Mouse (Mus musculus) midbrain, embryonic 14.5 days (tissue): ENCODE data around the gene B230307C23Rik. TPM values are rescaled to one million over a fixed set of nuclear protein-coding genes. Genes with fewer than 3 reads are reported as not detected.
A peak's percentile ranks its signal among the peaks of the same experiment; 100 is the strongest.

ENCODE experiments used
- ATAC-seq: fragments of 200-750 bp; cut with Nextera tagmentation; 2 replicates; pipeline ENCODE4 v1.8.0; 2017; ENCODE audit warnings: moderate number of reproducible peaks, moderate library complexity; ENCODE audit not compliant: low FRiP score, low TSS enrichment
- DNase-seq: peaks from one replicate; pipeline ENCODE4 v3.0.0-alpha.2; 2015
- H3K27ac ChIP-seq: fragments of 300-500 bp; sonication (generic); replicated peaks from 2 replicates; pipeline ENCODE4 v1.5.1; 2014; ENCODE audit warnings: mild to moderate bottlenecking, low read depth, low read length, moderate library complexity
- H3K27me3 ChIP-seq: fragments of 300-500 bp; sonication (generic); 2 replicates; pipeline ENCODE4 v1.6.1; 2014; ENCODE audit warnings: low read length, control low read depth, mixed read lengths; ENCODE audit not compliant: control insufficient read depth, insufficient read depth
- H3K36me3 ChIP-seq: fragments of 300-500 bp; sonication (generic); 2 replicates; pipeline ENCODE4 v1.6.1; 2014; ENCODE audit warnings: low read length, control low read depth; ENCODE audit not compliant: control insufficient read depth, insufficient read depth
- H3K4me1 ChIP-seq: fragments of 300-500 bp; sonication (generic); 2 replicates; pipeline ENCODE4 v1.6.1; 2014; ENCODE audit warnings: mild to moderate bottlenecking, antibody characterized with exemption, low read length, control low read depth; ENCODE audit not compliant: control insufficient read depth, insufficient read depth
- H3K4me2 ChIP-seq: fragments of 300-500 bp; sonication (generic); 2 replicates; pipeline ENCODE4 v1.6.1; 2014; ENCODE audit warnings: mild to moderate bottlenecking, low read length, moderate library complexity
- H3K4me3 ChIP-seq: fragments of 300-500 bp; sonication (generic); replicated peaks from 2 replicates; pipeline ENCODE4 v1.5.1; 2014; ENCODE audit warnings: low read depth, low read length
- H3K9ac ChIP-seq: fragments of 300-500 bp; sonication (generic); replicated peaks from 2 replicates; pipeline ENCODE4 v1.6.1; 2014; ENCODE audit warnings: mild to moderate bottlenecking, low read length, moderate library complexity
- H3K9me3 ChIP-seq: fragments of 300-500 bp; sonication (generic); 2 replicates; pipeline ENCODE4 v1.6.1; 2016; ENCODE audit warnings: low read length, control low read depth, mixed read lengths; ENCODE audit not compliant: control insufficient read depth
- WGBS: fragments of 180-500 bp; shearing (Covaris S2); extraction: QIAGEN DNeasy Blood & Tissue Kit; methylation state at CpG from one replicate; pipeline ENCODE4 v1.1.7; 2014; 5-methylcytosine and 5-hydroxymethylcytosine counted together
- polyA plus RNA-seq: library from polyadenylated mRNA; unstranded; fragments of >200 nt; fragmentation: Nextera tagmentation; extraction: Ambion mirVana; gene quantifications from 2 replicates; pipeline ENCODE4 v1.2.1, GENCODE M21; 2014

B230307C23Rik gene
- 19.8 and 27.3 TPM in 2 replicates for polyA plus RNA-seq

DNA sequence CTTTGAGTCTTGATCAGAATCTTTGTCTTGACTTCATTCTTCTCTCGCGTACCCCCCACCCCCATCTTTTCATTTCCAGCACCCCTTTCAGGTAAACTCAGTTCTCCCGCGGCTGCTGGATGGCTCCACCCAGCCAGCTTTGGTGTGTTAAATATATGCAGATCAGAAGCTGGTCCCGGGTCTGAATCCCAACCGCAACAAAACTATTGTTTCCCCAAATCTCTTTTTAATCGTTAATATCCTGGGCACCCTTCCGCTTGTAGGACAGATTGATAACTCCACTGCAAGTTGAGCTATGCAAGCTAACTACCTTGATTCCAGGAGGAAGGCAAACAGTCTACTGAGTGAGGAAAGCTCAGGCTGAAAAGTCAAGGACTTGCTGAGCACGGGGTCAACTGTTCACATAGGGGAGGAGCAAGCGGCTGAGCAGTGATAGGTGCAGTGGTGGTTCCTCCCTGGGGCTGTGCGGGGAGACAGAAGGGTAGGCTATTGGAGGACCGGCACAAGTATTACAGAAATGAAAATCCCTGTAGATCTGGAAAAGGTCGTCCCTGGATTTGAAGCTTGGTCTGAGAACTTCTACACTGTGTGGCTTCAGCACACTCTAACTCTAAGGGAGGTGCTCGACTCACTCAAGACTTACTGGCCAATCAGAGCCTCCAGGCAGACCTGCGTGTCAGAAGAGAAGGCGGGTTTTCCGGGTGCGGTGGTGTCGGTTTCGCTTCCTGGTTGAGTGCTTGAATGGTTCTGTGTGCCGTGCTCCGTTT is at the start of gene B230307C23Rik:
TSS of gene B230307C23Rik (plus strand) at position 700 of the 767 bp plus-strand sequence.
- Histone ChIP-seq H3K4me1 (0 out of 2 replicates have a peak, but pooled peaks cover 12% of the 10 kb centered on the region), H3K36me3 (no peaks in the 10 kb centered on the region), H3K27ac (no peak within 1 kb of the TSS), H3K9ac (peak within 1 kb of the TSS; percentile 51; the same call in 1 of the 2 replicates), H3K4me2 (peak within 1 kb of the TSS; percentile 70), H3K4me3 (peak within 1 kb of the TSS; percentile 55), H3K9me3 (no peaks in the 10 kb centered on the region), H3K27me3 (no peaks in the 10 kb centered on the region)
- WGBS, result 2% methylated on average over 22 of the region's 22 CpGs
- DNase-seq, result peak; percentile 90
- peak; percentile 97 for ATAC-seq

DNA sequence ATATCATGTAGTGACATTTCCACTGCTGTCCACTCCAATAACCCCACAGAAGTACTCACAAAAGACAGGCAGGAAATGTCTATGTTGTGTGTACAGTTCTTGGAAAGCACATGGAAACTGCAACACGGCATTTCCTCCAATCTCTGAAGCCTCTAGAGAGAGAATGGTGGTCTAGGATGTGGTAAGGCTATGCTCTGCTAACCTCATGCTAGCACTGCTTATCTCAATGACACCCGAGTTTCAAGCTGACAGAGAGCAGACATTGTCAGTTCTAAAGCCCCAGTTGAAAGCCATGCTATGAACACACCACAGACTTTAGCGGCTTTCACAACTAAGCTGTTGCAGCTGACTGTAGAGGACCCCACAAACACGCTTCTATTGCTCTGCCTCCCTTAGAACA is 48.3 kb upstream of the B230307C23Rik start:
- H3K9ac ChIP-seq, result no peak overlapping the region
- H3K4me3 ChIP-seq, result no peak overlapping the region
- peaks cover 50% of the 10 kb centered on the region for H3K36me3 ChIP-seq
- no peak for ATAC-seq
- H3K27me3 ChIP-seq, result no peaks in the 10 kb centered on the region
- H3K4me1 ChIP-seq, result no peaks in the 10 kb centered on the region
- H3K27ac ChIP-seq, result no peak overlapping the region
- H3K4me2 ChIP-seq, result no peak overlapping the region
- DNase-seq, result no peak
- 82% methylated on average over 4 of the region's 4 CpGs for WGBS
- H3K9me3 ChIP-seq, result no peaks in the 10 kb centered on the region

DNA sequence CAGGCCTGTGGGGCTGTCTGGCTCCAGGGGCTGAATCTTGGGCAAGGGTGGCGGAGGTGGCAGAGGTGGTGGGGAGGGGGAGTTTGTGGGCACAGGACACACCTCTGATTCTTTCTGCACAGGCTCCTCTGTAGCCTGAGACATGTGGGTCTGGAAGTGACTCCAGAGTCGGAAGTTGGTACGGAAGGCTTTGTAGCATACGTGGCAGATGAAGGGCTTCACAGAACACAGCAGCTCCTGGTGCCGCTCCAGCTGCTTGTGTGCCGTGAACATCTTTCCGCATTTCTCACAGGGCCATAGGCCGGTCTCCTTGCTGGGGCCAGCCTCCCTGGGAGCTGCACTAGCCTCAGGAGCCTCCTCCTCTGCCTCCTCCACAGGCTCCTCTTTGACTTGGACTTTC is 47.1 kb upstream of the B230307C23Rik start:
- Histone ChIP-seq H3K4me3 (no peak overlapping the region), H3K27ac (no peak overlapping the region), H3K9me3 (no peaks in the 10 kb centered on the region), H3K27me3 (no peaks in the 10 kb centered on the region), H3K4me1 (no peaks in the 10 kb centered on the region), H3K36me3 (peaks cover 51% of the 10 kb centered on the region), H3K9ac (no peak overlapping the region), H3K4me2 (no peak overlapping the region)
- 95% methylated on average over 8 of the region's 8 CpGs for WGBS
- no peak for ATAC-seq
- no peak for DNase-seq

DNA sequence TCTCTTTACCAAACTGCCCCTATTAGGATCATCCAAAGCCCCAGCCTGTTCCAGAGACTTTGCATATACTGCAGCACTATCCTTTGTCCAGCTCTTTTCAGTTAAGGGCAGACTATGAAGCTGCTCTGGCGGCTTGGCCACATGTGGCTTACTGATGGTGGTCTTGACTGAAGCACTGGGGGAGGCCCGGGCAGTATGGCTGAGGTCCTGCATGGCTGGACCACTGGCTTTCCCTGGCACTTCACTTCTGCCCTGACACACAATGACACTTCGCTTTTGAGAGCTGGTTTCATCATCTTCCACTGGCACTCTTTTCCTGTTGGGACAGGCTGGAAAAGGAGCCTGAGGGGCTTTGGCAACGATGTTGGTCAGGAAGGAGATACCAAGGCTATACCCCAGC is 44.7 kb upstream of the B230307C23Rik start:
- Histone ChIP-seq H3K9me3 (no peaks in the 10 kb centered on the region), H3K4me1 (no peaks in the 10 kb centered on the region), H3K36me3 (peaks cover 64% of the 10 kb centered on the region), H3K9ac (no peak overlapping the region), H3K27me3 (no peaks in the 10 kb centered on the region), H3K27ac (no peak overlapping the region), H3K4me3 (no peak overlapping the region), H3K4me2 (no peak overlapping the region)
- ATAC-seq, result no peak
- DNase-seq, result no peak
- 98% methylated on average over 4 of the region's 4 CpGs for WGBS

DNA sequence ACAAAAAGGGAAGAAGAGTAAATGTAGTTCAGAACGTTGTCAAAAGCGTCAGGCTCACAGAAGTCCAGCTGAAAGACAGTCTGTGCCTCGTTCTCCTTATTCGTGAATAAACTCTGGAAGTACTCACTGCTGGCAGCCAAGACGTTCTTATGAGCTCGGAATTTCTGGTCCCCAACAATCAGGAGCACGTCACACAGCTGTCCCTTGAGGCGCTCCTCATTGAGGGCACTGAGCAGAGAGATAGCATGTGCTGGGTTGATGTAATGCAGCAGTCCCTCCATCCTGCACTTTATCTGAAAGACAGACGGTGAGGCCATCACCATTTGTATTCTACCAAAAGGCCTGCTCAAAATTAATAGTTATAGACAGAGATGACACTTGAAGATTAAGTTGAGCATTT is 44.3 kb upstream of the B230307C23Rik start:
- Histone ChIP-seq H3K27ac (no peak overlapping the region), H3K27me3 (no peaks in the 10 kb centered on the region), H3K4me2 (no peak overlapping the region), H3K4me3 (no peak overlapping the region), H3K9me3 (no peaks in the 10 kb centered on the region), H3K4me1 (no peaks in the 10 kb centered on the region), H3K9ac (no peak overlapping the region), H3K36me3 (peaks cover 64% of the 10 kb centered on the region)
- WGBS, result 90% methylated on average over 9 of the region's 9 CpGs
- ATAC-seq, result no peak
- DNase-seq, result no peak

DNA sequence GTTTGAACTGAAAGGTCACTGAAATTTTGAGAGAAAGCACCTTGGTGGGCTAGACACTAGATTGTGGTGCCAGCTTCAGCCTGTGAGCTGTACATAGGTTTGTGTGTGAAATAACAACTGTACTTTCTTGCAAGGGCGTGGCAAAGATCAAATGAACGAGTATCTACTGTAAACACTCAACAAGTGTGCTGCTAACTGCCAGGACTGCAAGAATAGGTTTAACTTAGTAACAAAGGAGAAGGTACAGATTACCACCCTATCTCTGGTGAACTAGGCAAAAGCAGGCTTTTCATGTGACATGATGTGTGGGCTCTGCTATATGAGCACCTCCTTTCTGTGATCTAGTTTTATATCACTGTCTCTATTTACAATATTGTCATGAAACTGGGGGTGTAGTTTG is 43.8 kb upstream of the B230307C23Rik start:
- WGBS, result 95% methylated on average over 2 of the region's 2 CpGs
- no peaks in the 10 kb centered on the region for H3K9me3 ChIP-seq
- H3K36me3 ChIP-seq, result peaks cover 61% of the 10 kb centered on the region
- H3K27ac ChIP-seq, result no peak overlapping the region
- no peaks in the 10 kb centered on the region for H3K27me3 ChIP-seq
- ATAC-seq, result no peak
- no peak overlapping the region for H3K9ac ChIP-seq
- no peaks in the 10 kb centered on the region for H3K4me1 ChIP-seq
- no peak overlapping the region for H3K4me2 ChIP-seq
- DNase-seq, result no peak
- no peak overlapping the region for H3K4me3 ChIP-seq

DNA sequence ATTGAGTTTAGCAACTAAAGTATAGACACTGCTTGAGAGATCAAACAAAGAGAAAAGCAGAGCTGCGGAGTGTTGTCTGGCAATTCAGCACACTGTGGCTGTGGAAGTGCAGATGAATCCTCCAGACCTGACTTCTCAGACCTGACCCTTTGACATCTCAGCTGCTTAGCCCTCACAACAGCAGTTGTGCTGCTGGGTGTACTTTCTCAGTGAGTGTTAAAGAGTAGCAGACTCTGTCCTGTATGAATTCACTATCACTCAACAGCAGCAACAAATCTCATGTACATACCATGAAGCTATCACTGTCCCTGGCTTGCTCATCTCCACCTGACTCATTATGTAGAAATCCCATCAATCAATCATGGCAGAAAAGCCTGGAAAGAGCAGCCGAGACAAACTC is 41.1 kb upstream of the B230307C23Rik start:
- peaks cover 40% of the 10 kb centered on the region for H3K36me3 ChIP-seq
- DNase-seq (no peak), ATAC-seq (no peak)
- WGBS, result 95% methylated on average over 2 of the region's 2 CpGs
- no peak overlapping the region for H3K4me2 ChIP-seq
- H3K4me3 ChIP-seq, result no peak overlapping the region
- no peaks in the 10 kb centered on the region for H3K9me3 ChIP-seq
- H3K27ac ChIP-seq, result no peak overlapping the region
- H3K27me3 ChIP-seq, result no peaks in the 10 kb centered on the region
- no peak overlapping the region for H3K9ac ChIP-seq
- peaks cover 7% of the 10 kb centered on the region; the same call in 1 of the 2 replicates for H3K4me1 ChIP-seq

DNA sequence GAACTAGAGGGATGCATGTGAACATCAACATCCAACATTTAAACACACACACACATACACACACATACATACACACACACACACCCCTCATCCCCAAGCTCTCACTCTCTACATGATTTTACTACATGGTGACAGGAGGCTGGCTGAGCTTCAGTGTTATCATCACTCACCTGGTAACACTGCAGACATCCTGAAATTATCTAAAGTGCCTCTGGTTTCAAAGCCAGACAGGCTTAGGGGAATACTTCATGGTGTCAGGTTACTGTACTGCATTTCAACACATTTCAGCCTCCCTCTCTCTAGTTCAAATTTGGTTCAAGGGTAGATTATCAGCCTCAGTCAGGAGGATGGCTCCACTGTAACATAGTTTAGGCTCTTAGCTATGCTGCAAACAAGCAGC is 39.5 kb upstream of the B230307C23Rik start:
- ATAC-seq (no peak), DNase-seq (no peak)
- peaks cover 23% of the 10 kb centered on the region for H3K36me3 ChIP-seq
- no peaks in the 10 kb centered on the region for H3K9me3 ChIP-seq
- no peaks in the 10 kb centered on the region for H3K27me3 ChIP-seq
- H3K27ac ChIP-seq, result no peak overlapping the region
- H3K4me1 ChIP-seq, result peaks cover 12% of the 10 kb centered on the region; the same call in 1 of the 2 replicates
- H3K4me2 ChIP-seq, result no peak overlapping the region
- H3K4me3 ChIP-seq, result no peak overlapping the region
- no peak overlapping the region for H3K9ac ChIP-seq

DNA sequence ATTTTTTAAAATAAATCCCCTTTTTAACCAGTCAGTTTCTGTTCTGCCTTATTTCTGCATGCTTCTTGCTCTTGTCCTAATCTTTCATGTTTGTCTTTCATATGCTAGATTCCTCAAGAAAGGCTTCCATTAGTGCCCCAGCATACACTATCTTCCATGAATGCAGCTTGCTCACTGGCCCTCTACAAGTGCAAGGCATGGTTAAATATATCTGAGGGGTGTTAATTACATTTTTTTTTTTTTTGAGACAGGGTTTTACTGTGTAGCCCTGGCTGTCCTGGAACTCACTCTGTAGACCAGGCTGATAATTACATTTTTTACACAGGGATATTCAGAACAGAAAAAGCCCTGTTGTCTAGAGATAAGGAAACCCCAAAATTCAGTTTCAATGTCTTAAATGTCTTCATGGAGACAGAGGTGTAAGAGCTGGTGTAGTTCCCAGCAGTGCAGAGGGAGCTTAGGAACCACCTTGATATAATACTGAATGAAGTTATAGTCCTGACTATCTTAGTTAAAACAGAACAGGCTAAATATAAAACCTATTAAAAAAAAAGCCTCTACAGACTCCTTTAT is 38.6 kb upstream of the B230307C23Rik start:
- Histone ChIP-seq H3K27me3 (no peaks in the 10 kb centered on the region), H3K9me3 (no peaks in the 10 kb centered on the region), H3K4me3 (no peak overlapping the region), H3K27ac (no peak overlapping the region), H3K9ac (no peak overlapping the region), H3K36me3 (peaks cover 17% of the 10 kb centered on the region), H3K4me2 (no peak overlapping the region), H3K4me1 (peaks cover 12% of the 10 kb centered on the region; the same call in 1 of the 2 replicates)
- ATAC-seq (no peak), DNase-seq (no peak)
